Mouse (Mus musculus) heart, postnatal 0 days (tissue): ENCODE results near the gene Frem1.

ENCODE experiments used
- CTCF ChIP-seq: IDR thresholded peaks from 2 replicates; pipeline ENCODE4 v1.5.1; 2016; ENCODE audit warnings: antibody characterized with exemption, control low read depth, low read depth
- EP300 ChIP-seq: IDR thresholded peaks from 2 replicates; pipeline ENCODE4 v1.6.1; 2016; ENCODE audit warnings: antibody characterized with exemption, low read depth

DNA sequence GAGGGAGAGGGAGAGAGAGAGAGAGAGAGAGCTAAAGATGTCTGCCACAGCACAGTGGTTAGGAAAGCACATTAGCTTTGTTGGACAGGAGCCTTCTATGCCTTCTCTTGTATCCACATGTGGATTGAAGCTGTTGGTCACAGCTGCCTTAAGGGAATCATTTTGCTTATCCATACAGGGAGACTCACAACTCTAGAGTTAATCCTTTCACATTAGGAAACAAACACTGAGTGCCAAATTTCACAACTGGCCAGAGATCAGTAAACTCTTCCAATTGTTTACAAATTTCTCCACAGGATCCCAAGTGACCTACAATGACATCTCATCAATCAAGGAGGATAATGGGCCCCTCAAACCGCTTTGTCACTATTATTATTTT, 166.6 kb downstream of the Frem1 start:
- TF ChIP-seq CTCF = no peak
- TF ChIP-seq EP300 = no peak
